Mouse (Mus musculus): ENCODE measurements around the gene Carns1.
"Not testable (repeated sequence)": the region's sequence is repeated elsewhere in the genome, so short reads cannot be mapped to it uniquely, and the experiment has no call there.

The Carns1 gene

DNA sequence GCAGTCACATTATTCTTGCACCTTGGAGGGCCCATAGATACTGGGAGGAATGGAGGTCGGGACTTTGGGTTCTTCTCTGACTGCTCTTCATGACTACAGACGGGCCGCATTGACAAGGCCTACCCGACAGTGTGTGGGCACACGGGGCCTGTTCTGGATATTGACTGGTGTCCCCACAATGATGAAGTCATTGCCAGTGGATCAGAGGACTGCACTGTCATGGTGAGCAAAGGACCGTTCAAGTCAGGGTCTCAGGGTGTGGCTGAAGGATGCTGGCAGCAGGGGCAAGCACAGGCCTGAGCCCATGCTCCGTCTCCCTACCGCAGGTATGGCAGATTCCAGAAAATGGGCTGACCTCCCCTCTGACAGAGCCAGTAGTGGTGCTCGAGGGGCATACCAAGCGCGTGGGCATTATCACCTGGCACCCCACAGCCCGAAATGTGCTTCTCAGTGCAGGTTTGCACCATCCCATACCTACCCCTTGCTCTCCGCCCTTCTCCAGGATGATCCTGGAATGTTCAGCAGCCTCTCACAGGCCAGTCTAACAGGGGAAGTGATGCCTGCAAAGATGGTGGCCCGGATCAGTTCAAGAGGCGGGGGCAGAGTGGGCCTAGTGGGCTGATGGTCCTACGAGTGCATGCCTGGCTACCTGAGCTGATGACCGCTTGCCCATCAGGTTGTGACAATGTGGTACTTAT is 25.4 kb downstream of the Carns1 start:
- DNase-seq (ENCODE audit: low spot score) = no peak

DNA sequence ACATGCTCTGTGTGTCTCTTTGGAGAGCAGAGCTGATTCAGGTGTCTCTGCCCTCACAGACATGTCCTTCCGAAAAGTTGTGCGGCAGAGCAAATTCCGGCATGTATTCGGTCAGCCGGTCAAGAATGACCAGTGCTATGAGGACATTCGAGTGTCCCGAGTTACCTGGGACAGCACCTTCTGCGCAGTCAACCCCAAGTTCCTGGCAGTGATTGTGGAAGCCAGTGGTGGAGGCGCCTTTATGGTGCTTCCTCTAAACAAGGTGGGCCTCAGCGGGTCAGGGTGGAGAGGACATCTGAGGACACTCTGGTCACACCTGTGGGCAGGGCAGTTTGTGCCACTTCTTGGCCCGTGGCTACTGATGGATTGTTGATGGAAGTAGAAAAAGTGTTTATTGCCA is 26.0 kb downstream of the Carns1 start:
- DNase-seq (ENCODE audit: low spot score) = no peak

DNA sequence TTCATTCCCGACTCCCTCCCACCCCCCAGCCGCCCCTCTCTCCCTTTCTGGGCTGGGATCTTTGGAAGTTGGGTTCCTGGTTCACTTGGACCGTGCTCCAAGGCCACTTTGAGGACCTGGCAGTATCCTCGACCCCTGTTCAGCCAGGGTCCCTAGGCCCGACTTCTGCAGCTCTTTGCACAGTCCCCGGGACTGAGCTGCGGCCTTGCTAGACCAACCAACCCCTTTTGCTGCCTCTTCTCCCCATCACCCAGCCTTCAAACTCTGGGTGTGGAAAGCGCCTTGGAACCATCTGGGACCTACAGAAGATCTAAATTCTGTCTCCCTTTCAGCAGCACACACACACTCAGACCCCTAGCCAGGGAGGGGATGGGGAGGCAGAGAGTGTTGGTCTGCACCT is 26.5 kb downstream of the Carns1 start:
- DNase-seq (ENCODE audit: low spot score) = no peak

DNA sequence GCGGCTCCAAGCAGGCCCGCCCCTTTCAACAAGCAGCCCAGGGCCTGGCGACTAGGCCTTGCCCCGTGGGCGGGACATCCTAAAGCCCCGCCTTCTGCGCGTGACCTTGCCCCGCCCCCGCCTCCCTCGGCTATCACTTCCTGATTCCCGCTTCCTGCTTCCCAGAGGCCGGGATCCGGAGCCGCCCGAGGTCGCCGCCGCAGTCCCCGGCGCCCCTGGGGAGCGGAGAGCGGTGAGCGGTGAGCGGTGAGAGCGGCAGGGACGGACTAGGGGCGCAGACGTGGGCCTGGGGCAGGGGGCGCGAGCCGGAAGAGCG is 26.8 kb downstream of the Carns1 start, which contains the start of gene Coro1b:
Gene Coro1b, plus strand, starts transcription at position 129 of the 316 bp plus-strand sequence.
- peak; percentile 95 for DNase-seq (ENCODE audit: low spot score)

DNA sequence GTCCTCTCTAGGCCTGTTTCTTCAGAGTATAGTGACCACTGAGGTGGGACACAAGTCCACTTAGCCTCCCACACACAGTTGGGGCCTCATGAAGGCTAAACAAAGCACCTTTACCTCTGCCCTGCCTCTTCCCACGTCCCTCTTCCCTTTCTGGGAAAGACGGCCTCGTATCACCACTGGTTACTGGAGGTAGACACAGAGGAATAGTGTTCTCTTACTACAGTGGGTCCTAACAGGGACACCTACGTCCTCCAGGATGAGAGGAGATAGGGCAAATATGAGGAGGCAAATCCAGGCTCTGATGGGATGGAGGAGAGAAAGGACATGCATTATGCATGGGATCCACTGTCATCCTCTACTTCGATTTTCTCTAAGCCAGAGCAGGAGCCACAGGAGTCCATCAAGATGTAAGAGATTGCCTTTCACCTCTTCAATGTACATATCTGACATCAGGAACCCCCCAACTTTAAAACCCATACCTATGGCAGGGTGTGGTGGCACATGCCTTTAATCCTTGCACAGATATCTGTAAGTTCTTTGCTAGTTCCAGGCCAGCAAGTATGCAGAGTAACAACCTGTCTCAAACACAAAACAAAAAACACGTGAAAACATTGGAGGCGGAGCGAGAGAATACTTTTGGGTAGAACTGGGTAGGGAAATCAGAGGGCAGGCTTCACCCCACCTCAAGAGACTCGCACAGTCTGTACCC is 27.3 kb downstream of the Carns1 start:
- DNase-seq (ENCODE audit: low spot score) = no peak

DNA sequence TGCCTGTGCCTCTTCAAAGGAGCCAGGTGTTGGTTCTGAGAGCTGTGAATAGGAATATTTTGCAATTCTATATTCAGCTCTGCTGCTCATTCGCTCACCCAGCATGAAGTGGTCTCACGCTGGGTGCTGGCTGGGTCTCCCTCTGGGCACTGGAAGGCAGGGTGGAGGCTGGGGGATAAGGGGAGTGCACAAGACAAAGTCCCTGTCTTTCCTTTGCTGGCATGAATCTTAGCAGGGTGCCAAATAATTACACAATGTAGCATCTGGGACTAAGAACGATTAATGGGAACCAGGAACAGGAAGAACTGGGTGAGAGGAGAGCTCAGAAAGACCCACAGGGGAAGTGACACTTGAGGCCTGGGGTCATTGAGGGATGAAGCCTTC is 28.3 kb downstream of the Carns1 start:
- no peak for DNase-seq (ENCODE audit: low spot score)

DNA sequence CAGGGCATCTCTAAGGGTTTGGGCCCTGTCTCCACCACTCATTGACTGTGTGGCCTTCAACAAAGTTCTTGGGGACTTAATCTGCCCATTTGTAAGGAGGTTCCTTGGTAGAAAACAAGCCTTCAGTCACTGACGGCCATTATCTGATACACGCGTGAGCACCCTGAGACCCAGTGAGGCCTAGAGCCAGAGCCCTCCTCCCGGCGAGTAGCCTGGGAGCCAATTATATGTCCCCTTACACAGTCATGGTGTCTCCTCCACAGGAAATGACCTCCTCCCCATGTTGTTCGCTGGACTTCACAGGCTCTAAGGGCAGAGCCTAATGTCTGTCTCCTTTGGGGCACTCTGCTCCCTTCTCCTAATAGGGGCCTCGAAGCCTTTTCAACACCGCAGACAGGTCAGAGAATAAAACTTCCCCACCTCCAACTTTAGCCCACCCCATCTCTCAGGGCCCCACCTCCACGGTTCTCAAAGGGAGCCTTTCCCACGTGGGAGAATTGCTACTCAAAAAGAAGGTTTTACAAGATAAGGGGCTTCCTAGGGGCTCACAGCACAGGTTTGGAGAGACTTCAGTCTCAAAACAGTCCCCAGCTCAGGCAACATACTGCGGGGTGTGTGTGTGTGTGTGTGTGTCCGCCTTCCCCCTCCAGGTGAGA is 28.8 kb downstream of the Carns1 start:
- DNase-seq (ENCODE audit: low spot score) = no peak

DNA sequence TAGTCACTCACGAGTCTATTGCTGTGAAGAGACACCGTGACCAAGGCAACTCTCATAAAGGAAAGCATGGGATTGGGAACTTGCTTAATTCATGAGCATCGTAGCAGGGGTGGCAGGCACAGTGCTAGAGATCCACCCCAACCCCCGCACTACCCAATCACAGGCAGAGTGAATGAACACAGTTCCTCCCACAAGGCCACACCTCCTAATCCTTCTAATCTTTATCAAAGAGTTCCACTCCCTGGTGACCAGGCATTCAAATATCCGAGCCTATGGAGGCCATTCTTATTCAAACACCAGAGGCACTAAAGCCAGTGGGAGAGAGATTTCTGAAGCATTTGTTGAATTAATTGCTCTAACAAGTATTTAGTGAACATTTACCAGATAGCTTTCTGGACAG is 29.3 kb downstream of the Carns1 start:
- DNase-seq (ENCODE audit: low spot score) = no peak

DNA sequence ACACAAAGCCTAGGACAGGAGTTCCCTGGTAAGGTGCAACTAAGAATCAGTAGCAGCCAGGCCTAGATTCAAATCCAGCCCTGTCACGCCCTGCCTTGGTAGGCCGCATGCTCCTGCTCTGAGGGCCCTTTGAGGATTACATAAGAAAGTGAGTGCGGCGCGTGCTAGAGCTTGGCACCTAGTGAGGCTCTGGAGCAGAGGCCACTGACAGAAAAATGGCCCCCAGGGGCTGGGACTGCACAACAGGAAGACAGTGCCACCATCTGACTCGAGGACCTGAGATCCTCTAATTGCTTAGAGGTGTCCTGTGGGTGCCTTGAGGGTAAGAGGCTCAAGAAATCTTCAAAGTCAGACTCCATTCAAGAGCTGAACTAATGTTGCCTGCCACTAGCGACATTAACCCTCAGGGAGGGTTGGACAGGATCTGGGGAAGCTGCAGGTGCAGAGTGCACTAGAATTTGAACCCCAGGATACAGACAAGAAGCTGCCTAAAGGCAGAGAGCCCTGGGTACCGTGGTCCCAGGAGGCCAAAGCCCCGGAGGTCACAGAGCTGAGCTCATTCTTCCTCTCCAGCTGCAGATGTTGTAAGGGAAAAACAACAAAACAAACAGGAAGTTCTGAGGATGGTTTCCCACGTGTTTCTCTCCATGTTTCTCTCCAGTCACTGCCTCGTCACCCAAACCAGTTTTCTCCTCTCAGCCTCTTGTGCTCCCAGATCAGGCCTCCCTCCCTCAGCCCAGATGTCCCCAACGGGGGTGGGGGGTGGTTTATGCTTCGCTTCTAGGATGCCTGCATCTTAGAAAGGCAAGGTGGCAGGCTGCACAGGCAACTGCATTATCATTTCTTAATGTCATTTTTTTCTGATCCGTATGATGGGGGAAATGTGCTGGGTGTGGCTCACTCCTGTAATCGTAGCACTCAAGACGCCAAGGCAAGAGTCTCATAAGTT is 30.5 kb downstream of the Carns1 start:
- no peak for DNase-seq (ENCODE audit: low spot score)

DNA sequence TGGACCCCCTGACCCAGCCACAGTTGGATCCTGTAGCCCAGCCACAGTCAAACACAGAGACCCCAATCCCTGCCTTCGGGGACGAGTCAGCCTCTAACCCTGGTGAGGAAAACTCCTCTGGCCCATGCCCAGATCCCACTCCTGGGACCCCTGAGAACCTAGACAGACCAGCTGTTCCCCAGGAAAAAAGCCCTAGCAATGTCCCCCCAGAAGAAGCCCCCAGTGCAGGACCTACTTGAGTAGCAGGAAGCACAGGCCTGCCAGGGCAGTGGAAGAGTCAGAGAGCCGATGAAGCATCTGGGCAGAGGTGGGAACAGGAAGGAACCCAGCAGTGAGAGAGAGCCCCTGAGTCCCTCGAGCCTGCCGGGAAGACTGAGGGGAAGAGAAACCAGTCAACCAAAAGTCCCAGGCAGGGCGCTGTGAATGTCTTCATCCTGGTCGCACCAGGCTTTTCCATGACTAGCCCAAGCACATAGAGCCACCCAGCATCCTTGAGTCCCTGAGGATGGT is 31.5 kb downstream of the Carns1 start, which contains the start of gene Cabp4:
Gene Cabp4, minus strand, starts transcription at position 275 of the 510 bp plus-strand sequence.
- DNase-seq (ENCODE audit: low spot score) = no peak

DNA sequence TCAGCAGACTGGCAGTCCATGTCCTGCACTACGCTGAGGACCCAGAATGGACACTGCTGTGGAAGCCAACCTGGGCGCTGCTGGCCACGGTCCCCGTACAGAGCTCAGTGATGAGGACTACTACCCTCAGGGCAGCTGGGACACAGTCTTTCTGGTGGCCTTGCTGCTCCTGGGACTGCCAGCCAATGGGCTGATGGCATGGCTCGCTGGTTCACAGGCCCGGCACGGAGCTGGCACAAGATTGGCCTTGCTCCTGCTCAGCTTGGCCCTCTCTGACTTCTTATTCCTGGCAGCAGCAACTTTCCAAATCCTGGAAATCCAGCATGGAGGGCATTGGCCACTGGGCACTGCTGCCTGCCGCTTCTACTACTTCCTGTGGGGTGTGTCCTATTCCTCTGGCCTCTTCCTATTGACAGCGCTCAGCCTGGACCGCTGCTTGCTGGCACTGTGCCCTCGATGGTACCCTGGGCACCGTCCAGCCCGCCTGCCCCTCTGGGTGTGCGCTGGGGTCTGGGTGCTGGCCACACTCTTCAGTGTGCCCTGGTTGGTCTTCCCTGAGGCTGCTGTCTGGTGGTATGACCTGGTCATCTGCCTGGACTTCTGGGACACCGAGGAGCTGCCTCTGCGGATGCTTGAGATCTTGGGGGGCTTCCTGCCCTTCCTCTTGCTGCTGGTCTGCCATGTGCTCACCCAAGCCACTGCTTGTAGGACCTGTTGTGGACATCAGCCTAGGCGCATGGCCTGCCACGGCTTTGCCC is 32.7 kb downstream of the Carns1 start:
- no peak for DNase-seq (ENCODE audit: low spot score)

DNA sequence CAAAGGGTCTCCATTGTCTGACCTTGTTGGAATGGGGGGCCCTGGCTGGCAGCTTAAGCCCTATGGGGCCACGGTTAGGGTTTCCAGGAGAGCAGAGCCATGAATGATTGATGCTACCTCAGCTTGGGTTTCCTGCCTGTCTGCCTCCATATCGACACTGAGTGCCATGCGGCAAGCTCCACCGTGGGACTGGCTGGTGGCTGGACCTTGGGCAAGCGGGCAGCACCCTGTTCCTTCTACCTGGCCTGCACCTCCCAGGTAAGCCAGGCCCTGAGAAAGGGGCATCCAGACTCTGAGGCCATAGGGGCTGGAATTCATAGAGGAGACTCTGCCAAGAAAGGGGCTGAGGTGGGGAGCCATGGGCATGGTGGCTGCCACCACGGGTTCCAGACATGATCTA is 35.1 kb downstream of the Carns1 start:
- DNase-seq (ENCODE audit: low spot score) = no peak

DNA sequence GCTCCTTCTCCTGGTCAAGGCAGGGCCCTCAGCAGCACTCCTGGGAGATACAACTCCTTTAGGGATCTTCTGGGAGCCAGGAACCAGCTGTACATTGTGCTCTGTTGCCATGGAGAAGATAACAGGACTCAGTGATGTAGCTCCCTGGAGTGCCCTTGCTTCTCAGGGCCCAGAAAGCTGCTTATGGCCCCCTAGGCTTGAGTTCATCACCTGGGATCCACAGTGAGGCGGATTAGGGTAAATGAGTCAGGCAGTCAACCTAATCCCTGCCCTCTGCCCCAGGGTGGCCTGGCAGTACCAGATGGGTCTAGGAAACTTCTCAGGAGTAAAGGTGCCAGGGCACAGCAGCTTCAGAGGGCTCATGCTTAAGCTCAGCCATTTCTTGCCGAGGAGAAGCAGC is 35.8 kb downstream of the Carns1 start, which contains the start of gene Gpr152:
Gene Gpr152, plus strand, starts transcription at position 342 of the 400 bp plus-strand sequence.
- no peak for DNase-seq (ENCODE audit: low spot score)

DNA sequence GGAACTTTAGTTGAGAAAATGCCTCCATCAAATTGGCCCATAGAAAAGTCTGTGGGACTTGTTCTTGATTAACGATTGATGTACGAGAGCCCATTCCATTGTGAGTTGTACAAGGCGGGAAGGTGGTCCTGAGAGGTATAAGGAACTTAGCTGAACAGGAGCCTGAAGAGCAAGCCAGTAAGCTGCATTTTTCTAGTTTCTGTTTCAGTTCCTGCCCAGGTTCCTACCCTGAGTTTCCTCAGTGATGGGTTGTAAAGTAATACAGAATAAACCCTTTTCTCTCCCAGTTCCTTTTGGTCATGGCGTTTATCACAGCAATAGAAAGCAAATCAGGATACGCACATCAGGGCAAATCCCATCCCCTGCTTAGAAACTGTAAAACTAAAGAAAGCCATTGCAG is 37.4 kb downstream of the Carns1 start:
- no peak for DNase-seq (ENCODE audit: low spot score)

DNA sequence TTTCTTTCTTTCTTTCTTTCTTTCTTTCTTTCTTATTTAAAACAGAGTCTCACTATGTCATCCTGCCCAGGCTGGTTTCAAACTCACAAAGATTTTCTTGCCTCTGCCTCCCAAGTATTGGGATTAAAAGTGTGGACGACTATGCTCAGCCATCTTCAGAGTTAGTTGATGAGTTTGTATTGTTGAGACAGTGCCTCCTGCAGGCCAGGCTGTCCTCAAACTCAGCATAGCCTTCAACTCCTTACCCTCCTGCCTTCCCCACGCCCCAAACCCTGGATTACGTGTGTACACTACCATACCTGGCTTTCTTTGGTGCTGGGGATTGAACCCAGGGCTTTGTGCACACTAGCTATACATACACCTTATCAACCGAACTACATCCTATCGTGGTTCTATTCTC is 38.8 kb downstream of the Carns1 start:
- DNase-seq (ENCODE audit: low spot score) = no peak

DNA sequence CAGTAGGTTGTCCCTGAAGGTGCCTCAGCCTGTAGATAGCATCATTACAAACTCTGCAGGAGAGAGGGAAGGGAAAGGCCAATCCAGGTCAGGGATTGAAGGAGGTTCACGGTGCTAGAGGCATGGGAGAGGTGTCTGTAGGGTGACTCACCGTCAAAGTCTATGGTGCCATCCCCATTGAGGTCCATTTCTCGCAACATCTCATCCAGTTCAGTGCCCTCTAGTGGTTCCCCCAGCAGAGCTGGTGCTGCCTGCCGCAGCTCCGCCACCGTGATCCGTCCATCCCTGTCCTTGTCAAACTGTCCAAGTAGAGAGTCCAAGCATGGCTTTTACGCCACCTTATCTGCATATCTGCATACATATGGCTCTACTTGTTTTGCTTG is 39.3 kb downstream of the Carns1 start:
- not testable (repeated sequence) for DNase-seq (ENCODE audit: low spot score)

DNA sequence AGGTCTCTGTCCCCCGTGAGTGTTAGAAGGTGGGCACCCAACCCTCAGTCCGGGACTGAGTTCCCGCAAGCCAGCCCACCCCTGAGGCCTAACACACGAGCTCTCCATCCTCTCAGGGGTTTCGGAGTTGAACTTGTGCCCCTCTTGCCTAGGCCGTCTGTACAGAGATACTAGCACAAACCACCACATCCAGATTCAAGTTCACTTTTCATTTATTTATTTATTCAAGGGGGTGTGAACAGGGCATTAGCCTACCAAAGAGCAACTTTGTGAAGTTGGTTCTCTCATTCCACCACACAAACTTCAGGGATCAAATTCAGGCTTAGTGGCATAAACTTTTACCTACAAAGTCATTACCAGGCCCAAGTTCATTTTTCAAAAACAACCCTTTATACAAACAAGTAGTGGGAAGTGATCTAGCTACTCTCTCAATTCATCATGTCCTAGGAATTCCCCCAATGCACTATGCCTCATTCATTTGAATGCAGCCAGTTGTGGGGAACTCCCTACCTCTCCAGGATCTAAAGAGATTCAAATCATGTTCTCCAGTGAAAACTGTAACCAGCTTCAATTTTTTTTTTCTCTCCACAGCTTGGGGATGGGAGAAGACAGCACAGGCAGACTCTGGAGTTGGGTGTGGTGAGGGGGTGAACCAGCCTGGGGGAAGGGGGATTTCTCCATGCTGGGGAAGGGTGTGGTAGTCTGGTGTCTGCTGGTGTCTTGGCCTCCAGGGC is 39.9 kb downstream of the Carns1 start:
- DNase-seq (ENCODE audit: low spot score) = not testable (repeated sequence)

DNA sequence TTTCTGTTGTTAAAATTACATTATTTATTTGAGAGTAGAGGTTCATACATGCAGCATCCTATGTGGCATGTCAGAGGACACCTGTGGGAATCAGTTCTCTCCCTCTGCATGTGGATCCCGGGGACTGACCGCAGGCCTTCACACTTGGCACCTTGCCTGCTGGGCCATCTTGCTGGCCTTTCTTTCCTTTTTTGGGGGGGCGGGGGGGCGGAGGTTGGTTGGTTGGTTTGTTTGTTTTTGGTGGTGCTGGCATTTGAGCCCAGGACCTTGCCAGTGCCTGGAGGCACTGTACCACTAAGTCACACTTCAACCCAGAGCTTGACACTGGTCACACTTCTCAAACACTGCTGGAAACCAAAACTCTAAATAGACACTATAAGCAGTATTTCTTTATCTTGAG is 40.9 kb downstream of the Carns1 start:
- no peak for DNase-seq (ENCODE audit: low spot score)

DNA sequence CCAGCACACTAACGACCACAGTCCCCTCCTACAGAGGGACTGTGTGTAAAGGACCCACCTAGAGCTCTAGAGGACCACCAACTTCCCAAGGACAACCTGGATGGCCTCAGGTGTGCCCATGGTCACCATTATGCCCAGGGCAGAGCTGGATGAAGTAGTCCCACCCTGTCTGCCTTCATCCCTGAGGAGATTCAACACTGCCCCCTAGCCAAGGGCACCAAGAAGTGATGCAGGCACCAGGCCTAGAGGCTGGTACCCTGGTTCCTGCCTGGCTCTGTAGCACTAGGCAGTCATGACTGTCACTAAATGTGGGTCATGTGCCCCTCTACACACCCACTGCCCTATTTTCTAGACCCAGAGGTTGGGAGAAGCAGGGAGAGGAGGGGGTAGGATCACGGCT is 43.5 kb downstream of the Carns1 start:
- DNase-seq (ENCODE audit: low spot score) = no peak

DNA sequence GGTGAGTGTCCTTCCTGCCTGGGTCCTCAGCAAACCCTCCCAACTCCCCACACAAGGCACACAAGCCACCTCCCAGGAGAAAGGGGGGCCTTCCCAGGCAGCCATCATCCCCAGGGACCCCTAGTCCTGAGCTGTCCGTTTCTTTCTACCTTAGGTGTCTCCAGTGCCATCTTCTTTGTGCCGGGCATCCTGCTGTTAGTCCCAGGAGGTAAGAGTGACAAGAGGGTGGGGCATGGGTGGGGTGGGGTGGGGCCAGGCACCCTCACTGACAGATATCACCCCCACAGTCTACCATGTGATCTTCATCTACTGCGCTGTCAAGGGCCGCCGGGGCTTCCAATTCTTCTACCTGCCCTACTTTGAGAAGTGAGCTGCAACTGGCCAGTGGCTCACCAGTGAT is 44.2 kb downstream of the Carns1 start:
- no peak for DNase-seq (ENCODE audit: low spot score)

DNA sequence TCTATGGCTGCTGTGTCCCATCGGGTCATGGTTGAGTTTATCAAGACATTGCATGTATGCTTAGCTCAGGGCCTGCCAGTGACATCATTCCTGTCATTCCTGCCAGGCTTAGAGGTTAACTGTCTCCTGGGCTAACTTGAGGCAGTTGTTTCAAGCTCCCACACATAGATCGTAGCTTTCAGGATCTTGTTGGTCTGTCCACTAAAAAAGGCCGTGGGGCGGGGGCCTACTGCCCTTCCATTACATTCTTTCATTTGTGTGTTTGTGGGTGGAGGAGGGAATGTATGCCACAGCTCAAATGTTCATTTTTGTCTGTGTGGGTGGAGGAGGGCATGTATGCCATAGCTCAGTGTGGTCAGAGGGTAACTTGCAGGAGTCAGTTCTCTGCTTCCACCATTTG is 45.2 kb downstream of the Carns1 start:
- DNase-seq (ENCODE audit: low spot score) = no peak

All from urinary bladder, postnatal 10 days (tissue).